Mouse (Mus musculus): ENCODE data around the gene Olfr1387.
"Not testable (repeated sequence)": the region's sequence is repeated elsewhere in the genome, so short reads cannot be mapped to it uniquely, and the experiment has no call there.

The Olfr1387 gene

DNA sequence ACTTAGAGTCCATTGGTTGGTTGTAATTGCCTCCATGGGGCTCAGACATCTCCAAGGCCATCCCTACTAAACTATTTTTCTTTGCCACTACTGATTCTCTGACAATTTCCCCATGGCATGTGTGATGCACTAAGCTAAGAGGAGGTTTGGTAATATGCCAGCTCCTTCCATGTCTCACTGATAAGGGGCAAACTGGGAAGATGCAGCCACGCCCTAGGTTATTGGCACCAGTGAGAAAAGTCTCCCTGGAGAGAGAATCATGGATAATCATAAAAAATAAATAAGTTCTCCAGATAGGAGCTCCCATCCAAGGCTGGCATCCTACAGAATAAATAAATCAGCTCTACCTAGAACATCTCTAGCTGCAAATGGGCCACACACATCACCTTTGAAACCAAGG lies at the start of gene Olfr1387:
TSS of gene Olfr1387 (plus strand) at position 301 of the 400 bp plus-strand sequence.
- no peak for DNase-seq

DNA sequence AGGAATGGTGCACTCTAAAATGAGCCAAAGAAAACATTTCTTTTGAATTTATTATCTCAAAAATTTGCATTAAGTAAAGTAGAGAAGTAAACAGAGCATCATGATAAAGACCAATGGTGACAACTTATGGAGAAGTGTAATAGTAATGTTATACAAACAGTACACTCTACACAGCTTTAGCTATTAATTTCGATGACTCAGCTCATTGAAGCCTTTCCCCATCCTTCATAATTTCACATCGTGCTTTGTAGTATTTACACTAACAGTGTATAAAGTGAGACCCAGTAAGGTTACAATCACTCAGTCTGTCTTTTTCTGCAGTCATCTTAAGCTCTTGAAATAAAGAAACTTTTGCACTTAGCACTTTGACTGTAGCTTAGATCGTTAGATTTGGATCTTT lies 48.4 kb upstream of the Olfr1387 start:
- no peak for DNase-seq

DNA sequence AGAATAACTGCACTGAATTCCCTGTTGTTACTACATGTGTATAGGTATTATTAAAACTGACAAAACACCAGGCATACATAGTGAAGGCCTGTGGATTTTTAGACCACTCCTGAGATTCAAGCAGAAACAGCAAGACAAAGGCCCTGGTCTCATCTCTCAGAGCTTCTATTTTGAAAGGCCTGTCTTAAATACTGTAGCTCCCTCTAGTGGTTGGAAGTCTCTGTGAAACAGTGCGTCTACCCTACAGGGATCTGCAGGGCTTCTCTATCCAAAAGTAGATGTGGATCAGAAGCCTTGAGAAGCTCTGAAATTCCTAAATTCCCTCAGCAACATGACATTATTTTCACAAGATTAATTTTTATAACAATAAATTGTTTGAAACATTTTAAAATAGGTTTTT lies 44.6 kb upstream of the Olfr1387 start:
- DNase-seq, result no peak

DNA sequence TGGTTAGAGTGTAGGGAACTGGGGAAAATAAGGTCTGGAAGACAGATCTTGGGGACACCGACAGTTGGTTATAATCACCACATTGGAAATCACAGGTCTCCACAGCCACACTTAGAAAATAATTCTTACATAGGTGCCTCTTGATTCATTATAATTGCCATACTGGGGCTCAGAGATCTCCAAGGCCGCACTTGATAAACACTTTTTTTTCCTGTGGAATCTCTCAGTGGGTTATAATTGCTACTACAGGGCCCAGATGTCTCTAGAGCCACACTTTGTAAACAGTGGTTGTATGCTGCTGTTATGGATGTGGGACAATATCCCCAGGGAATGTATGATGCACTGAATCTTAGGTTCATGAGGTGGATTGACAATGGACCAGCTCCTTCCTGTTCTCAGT lies 32.4 kb upstream of the Olfr1387 start, which contains the start of gene Olfr1389:
TSS of gene Olfr1389 (plus strand) at position 301 of the 400 bp plus-strand sequence.
- no peak for DNase-seq

DNA sequence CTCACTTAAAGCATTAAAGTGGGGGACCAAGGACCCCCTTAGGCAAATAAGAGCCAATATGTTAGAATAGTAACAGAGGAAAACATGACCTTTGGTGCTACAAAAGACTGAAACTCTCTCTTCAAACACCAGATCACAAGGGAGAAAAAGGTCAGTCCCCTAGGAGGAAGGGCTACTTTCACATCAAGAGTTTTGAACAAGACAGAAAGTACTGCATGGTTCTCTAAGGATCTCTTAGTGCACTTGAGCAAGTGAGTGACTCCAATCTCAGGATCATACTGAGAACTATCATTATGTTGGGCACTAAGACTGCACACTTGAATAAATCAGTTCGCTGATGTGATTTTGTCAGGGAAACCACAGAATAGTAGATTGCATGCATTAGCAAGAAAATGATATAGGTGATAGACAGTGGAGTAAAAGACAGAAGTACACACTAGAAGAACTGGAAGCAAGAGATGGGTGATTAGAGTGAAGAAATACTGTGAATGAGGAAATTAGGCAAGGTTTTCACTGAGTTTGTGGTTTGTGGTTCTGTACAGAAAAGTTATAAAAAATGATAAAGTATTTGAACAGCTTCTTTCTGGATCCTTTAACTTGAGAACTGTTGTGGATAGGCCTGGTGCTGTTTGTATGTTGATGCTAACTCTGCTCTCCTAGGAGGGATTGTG lies 29.8 kb upstream of the Olfr1387 start:
- no peak for DNase-seq

DNA sequence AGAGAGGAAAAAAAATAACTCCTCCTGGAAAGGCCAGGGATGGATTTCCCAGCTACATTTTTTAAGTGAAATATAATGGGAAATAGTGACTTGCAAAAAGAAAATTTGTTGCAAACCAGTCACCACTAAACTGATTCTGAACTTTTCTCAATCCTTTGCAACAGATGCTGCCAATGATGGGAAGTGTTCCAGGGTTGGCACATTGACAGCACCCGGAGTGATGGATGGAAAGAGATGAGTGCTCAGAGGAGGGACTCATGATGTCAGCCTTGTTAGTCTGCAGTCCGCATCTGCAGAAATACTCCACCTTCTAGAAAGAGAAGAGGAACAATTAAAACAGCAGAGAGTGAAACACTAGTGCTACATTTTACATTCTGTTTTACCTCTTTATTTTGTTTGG lies 25.5 kb upstream of the Olfr1387 start:
- DNase-seq, result no peak

DNA sequence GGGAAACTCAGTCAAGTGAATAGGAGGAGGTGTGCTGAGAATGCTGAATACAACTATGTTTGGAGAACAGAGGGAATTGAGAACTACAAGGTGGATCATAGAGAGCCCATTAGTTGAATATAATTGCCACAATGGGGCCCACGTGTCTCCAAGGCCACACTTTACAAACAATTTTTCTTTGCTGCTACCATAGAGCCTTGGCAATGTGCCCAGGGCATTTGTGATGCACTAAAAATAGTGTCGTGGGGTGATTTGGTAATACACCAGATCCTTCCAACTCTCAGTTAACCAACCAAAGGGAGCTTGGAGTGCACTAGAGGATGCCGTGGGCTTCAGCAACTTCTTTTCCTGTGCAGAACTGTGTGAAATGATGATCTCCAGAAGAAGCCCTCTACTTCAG lies 18.7 kb upstream of the Olfr1387 start, which contains the start of gene Olfr1388:
TSS of gene Olfr1388 (plus strand) at position 214 of the 400 bp plus-strand sequence.
- no peak for DNase-seq

DNA sequence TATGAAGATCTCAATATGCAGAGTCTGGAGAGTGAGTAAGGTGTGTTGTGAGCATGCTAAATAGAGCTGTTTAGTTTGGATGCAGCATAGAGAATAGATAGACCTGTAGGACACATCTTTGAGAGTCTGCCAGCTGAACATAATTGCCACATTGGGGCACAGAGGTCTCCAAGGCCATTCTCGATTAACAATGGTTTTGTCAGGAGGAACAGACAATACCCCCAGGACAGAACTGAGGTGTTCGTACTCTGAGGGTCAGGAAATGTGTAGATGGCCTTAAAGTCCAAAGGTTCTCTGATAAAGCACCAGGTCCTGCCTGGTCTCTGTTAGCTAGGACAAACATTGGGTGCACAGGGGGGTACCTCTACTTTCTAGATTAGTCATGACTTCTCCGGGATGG lies 9.6 kb downstream of the Olfr1387 start, which contains the start of gene Olfr1386:
TSS of gene Olfr1386 (plus strand) at position 301 of the 400 bp plus-strand sequence.
- not testable (repeated sequence) for DNase-seq

DNA sequence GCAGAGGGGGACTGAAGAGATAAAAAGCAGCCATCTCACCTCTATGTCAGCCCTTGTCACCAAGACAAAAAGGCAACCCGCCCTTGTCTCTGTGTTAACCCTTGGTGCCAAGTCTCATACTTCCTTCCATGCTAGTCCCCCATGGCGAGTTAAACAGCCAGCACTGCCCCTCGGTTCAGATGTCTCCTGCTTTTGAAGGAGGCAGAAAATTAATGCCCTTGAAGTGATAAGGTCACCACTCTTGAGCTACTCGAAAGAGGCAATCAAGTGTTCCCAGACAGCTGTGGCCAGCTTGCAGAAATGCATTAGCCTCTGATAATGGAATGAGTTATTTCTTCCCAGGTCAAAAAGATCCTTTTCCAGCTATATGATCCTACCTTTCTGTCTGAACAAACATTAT lies 30.8 kb downstream of the Olfr1387 start:
- DNase-seq, result no peak

DNA sequence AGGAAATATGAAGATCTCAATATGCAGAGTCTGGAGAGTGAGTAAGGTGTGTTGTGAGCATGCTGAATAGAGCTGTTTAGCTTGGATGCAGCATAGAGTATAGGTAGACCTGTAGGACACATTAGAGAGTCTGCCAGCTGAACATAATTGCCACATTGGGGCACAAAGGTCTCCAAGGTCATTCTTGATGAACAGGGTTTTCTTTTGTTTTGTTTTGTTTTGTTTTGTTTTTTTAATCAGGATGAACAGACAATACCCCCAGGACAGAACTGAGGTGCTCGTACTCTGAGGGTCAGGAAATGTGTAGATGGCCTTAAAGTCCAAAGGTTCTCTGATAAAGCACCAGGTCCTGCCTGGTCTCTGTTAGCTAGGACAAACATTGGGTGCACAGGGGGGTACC lies 33.6 kb downstream of the Olfr1387 start, which contains the start of gene Olfr1385:
TSS of gene Olfr1385 (plus strand) at position 301 of the 400 bp plus-strand sequence.
- not testable (repeated sequence) for DNase-seq

All from lung, postnatal 4 days (tissue).